Mouse (Mus musculus) retina, postnatal 1 day (tissue): ENCODE measurements around the gene Polr1e.
"Not testable (repeated sequence)": the region's sequence is repeated elsewhere in the genome, so short reads cannot be mapped to it uniquely, and the experiment has no call there.

Experiments
- DNase-seq: peaks from one replicate; pipeline ENCODE4 v3.0.0-alpha.2; 2012

Polr1e gene

GRCm38 (mm10) chr4:45010806-45011415 is 7.5 kb upstream of the Polr1e start:
- DNase-seq: no peak

GRCm38 (mm10) chr4:45011581-45012104 is 6.7 kb upstream of the Polr1e start:
- DNase-seq: no peak

- DNase-seq: peak; percentile 100
These were observed 6.0 kb upstream of the Polr1e start, which contains the start of gene Zbtb5 for GRCm38 (mm10) chr4:45012105-45012975. Gene Zbtb5 (minus strand): TSS chr4:45012412.

- DNase-seq: no peak
These were observed 5.4 kb upstream of the Polr1e start for GRCm38 (mm10) chr4:45013031-45013431.

GRCm38 (mm10) chr4:45013537-45013936 is 4.8 kb upstream of the Polr1e start:
- peak; percentile 11 for DNase-seq

GRCm38 (mm10) chr4:45015615-45016014 is 2.8 kb upstream of the Polr1e start:
- peak; percentile 70 for DNase-seq

- peak; percentile 18 for DNase-seq
These were observed 626 bp downstream of the Polr1e start for GRCm38 (mm10) chr4:45019009-45019408.

- DNase-seq: no peak
These were observed 8.1 kb downstream of the Polr1e start for GRCm38 (mm10) chr4:45026459-45026858.

GRCm38 (mm10) chr4:45032586-45032985 is 14.2 kb downstream of the Polr1e start:
- DNase-seq: no peak

GRCm38 (mm10) chr4:45034693-45035628 is 16.6 kb downstream of the Polr1e start:
- no peak for DNase-seq

- no peak for DNase-seq
These were observed 17.7 kb downstream of the Polr1e start for GRCm38 (mm10) chr4:45036048-45036447.

GRCm38 (mm10) chr4:45036571-45036970 is 18.2 kb downstream of the Polr1e start:
- no peak for DNase-seq

GRCm38 (mm10) chr4:45037455-45038410 is 19.4 kb downstream of the Polr1e start:
- no peak for DNase-seq

GRCm38 (mm10) chr4:45038879-45039278 is 20.5 kb downstream of the Polr1e start:
- DNase-seq: peak; percentile 34

GRCm38 (mm10) chr4:45039546-45039945 is 21.2 kb downstream of the Polr1e start:
- not testable (repeated sequence) for DNase-seq

GRCm38 (mm10) chr4:45040795-45041194 is 22.4 kb downstream of the Polr1e start:
- DNase-seq: no peak

- no peak for DNase-seq
These were observed 28.3 kb downstream of the Polr1e start for GRCm38 (mm10) chr4:45046679-45047078.

GRCm38 (mm10) chr4:45047286-45047887 is 29.0 kb downstream of the Polr1e start:
- DNase-seq: no peak

GRCm38 (mm10) chr4:45047956-45048355 is 29.6 kb downstream of the Polr1e start:
- no peak for DNase-seq

- DNase-seq: peak; percentile 51
These were observed 36.5 kb downstream of the Polr1e start for GRCm38 (mm10) chr4:45054862-45055261.

GRCm38 (mm10) chr4:45055451-45055850 is 37.1 kb downstream of the Polr1e start:
- DNase-seq: no peak
